Mouse (Mus musculus) adipocyte (in vitro differentiated cells): ENCODE measurements around the gene Slc31a1.
A peak's percentile ranks its signal among the peaks of the same experiment; 100 is the strongest.

ENCODE experiments used
- DNase-seq: peaks from one replicate; pipeline ENCODE4 v3.0.0-alpha.2; 2016; ENCODE audit warnings: low spot score

Slc31a1 gene

GRCm38 (mm10) chr4:62364299-62364698, 3.8 kb downstream of the Slc31a1 start:
- no peak for DNase-seq

- no peak for DNase-seq
Observed at GRCm38 (mm10) chr4:62366291-62366690, 5.8 kb downstream of the Slc31a1 start.

DNA sequence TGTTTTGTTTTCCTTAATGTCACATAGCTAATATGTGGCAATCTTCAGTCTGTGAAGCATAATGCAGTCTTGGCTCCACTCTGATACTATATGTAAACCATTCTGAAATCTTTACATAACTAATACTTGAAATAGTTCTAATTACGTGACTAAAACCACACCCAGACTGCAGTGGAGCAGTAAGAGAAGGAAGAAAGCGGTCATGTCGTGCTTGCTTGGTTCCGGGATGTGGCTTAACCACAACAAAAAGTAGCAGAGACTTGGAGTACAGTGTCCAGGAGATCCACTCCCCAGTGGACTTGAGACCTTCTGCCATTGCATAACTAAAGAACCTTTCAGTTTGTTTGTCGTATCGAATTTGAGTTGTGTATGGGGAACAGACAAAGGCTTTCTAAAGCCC, 7.1 kb downstream of the Slc31a1 start:
- DNase-seq: no peak

- DNase-seq: no peak
Observed at GRCm38 (mm10) chr4:62369091-62369490, 8.6 kb downstream of the Slc31a1 start.

- DNase-seq: no peak
Observed at GRCm38 (mm10) chr4:62372410-62372809, 11.9 kb downstream of the Slc31a1 start.

DNA sequence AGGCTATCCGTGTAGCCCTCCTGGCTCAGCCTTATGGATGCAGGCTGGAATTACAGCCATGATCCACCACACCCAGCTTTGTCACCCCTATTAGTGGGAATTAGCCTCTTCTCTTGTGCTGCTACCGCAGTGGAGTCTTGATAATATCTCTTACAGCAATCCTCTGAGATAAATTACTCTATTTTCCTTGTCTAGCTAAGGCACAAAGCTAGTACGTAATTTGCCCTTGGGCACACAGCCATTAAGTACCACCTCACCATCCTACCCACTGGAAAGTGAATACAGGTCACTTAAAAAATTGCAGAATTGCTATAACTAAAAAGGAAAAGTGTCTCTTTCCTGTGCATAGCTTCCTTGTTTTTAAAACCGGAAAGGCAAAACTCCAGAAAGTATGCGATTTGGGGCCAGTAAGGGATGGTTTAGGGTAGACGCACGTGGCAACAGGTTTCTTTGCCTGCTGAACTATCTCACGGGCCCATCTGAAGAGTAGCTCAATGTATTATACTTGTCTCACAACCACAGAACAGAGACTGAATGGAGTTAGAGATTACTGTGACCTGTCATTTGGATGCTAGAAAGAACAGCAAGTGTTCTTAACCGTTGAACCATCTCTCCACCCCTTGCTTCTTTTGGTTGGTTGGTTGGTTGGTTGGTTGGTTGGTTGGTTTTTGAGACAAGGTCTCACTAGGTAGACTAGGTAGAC, 12.4 kb downstream of the Slc31a1 start:
- no peak for DNase-seq

DNA sequence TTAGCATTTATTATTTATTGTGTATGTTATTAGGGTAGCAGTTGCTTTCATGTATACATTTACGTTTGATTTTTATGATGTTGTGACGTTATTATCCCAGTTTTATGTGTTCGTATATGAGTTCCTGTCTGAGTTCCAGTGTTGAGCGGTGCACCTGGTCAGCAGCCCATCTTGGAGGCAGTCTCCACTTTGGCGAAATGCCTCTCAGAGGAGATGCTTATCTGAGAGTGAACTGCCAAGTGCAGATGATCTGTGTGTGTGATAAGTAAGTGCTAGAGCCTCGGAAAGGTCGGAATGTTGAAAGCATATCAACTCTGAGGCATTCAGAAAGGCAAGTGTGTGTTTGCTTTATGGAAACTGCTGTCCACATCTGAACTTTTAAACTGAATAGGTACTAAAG, 13.1 kb downstream of the Slc31a1 start:
- DNase-seq: no peak

DNA sequence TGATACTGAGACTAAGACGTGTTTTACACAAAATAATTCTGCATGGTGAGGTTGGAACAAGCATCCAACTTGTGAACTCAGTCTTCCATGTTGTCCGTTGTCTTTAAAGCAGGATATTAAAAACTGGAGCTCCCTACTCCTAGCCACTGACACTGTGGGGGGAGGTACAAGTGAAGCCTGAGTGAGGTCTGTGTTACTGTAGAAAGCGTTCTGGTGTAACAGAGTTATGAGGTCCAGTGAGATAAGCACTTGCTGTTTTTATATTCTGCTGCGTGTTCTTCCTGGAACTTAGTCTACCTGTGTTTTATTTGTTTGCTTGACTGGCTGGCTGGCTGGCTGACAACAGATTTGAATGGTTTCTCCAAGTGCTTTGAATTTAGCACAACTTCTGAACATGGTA, 13.8 kb downstream of the Slc31a1 start:
- DNase-seq: no peak

DNA sequence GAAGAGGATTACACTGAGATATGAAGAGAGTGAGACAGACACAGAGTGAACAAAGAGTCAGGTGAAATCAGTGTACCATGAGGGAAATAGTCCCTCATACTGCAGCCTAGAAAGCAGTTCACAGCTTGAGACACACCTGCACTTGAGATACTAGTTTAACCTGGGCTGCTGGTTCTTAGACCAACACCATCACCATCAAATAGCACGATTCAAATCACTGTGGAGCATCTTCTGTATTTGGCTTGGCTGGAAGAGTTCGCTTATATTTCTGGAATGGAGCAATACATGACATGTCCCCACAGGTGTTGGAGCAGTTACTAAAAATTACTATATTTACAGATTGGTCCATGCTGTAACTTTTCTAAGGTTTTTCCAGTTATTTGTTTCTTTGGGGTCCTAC, 15.6 kb downstream of the Slc31a1 start:
- DNase-seq: no peak

DNA sequence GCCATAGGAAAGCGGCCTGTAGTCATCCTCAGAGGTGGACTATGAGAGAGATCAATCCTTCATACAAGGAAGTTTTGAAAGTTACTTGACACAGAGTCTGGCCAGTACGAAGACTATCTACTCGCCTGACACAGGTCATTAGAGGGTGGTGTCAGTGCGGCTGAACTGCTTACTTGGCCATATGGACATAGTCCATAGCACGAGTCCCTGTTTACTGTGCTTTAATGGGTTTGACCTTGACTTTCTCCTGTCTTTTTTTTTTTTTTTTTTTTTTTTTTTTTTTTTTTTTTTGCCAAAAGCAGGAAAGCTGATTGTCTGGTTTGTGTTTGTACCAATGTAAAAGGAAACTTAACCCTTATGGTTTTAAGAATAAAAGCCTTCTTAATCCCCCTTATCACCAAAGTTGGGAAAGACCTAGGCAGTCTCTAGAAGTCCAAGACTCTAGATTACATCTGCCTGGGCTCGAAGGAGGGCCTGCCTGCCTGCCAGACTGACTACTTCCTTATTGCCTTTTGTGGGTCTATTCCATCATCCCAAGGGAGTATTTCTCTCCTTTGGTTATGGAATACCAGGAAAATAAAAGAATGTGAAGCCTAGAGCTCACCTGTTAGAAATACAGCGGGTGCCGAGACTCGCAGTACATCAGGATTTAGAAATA, 19.3 kb downstream of the Slc31a1 start:
- no peak for DNase-seq

DNA sequence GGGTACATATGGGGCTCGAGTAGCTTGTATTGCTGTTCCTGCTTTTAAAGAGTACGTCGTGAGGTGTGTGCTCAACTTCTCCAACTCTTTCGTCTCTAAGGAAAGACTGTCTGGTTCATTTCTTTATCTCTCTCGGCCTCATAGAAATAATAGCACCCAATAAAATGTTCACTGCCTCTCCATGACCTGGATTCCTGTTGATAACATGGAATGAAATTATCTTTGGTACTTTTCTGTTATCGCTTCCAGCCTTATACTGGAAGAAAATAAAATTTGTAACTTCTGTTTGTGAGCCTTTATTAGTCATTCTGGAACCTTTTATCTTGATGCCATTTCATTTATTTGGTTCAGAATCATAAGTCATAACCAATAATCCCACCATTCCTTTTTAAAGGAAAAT, 22.7 kb downstream of the Slc31a1 start:
- DNase-seq: no peak

DNA sequence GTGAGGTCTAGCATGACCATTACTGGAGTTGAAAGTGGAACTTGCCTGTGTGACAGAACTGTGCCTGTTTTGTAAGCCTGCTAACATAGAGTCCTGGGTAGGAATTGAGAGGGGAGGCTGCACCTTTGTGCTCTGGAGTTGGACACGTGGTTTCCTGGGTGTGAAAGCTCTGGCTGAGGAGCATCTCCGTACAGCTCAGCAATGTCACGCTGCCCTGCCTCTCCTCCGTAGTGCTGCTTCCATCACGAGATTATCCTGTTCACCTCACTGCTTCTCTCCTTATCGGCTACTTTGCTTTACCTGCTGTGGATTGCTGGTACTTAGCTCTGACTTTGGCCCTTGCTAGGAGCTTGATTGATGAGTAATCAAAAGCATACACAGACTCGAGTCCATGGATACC, 23.2 kb downstream of the Slc31a1 start:
- no peak for DNase-seq

DNA sequence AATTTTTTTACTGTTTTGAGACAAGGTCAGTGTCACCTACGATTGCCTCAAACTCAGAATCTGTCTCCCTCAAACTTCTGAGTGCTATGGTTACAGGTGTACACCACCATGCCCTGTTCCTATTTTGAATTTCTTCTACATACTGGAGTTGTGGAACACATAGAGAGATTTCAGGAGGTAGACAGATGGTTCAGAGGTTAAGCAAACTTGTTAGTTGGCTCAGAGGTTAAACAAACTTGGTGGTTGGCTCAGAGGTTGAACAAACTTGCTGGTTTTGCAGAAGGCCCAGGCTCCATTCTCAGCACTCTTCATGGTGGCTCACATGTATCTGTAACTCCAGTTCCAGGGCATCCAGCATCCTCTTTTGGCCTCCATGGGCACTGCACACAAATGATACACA, 23.6 kb downstream of the Slc31a1 start:
- no peak for DNase-seq

DNA sequence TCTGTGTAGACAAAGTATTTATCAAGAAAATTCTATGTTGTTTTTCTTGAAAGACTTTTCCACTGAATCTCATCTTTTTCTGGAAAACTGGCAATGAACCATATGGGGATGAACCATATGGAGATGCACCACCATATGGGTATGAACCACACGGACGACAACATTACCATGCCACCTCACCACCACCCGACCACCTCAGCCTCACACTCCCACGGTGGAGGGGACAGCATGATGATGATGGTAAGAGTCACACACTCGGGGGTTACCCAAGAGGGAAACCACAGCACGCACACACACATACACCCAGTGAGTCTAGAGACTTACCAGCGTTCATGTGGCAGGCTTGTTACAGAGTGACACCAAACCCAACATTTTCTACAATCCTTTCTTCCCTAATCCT, 24.9 kb downstream of the Slc31a1 start:
- no peak for DNase-seq

GRCm38 (mm10) chr4:62389592-62390512, 29.3 kb downstream of the Slc31a1 start:
- DNase-seq: peak; percentile 34

DNA sequence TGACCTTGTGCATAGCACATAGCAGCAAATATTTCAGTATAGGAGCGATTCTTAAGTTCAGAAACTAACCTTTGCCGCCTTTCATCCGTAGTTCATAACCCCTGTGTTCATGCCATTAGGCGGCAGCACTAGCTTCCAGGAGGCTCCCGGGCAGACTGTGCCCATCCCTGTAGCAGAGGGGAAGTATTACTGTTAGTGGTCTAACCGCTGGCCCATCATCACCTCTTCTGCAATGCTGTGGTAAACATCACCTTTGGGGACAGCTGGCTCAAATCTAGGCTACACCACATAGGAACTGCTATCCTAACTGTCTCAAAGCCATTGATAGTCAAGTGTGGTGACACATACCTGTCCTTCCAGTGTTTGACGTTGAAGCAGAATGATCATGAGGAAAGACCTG, 31.4 kb downstream of the Slc31a1 start:
- DNase-seq: no peak

GRCm38 (mm10) chr4:62393459-62393858, 32.9 kb downstream of the Slc31a1 start:
- DNase-seq: peak; percentile 35

- peak; percentile 70 for DNase-seq
Observed at GRCm38 (mm10) chr4:62395806-62396205, 35.3 kb downstream of the Slc31a1 start.

DNA sequence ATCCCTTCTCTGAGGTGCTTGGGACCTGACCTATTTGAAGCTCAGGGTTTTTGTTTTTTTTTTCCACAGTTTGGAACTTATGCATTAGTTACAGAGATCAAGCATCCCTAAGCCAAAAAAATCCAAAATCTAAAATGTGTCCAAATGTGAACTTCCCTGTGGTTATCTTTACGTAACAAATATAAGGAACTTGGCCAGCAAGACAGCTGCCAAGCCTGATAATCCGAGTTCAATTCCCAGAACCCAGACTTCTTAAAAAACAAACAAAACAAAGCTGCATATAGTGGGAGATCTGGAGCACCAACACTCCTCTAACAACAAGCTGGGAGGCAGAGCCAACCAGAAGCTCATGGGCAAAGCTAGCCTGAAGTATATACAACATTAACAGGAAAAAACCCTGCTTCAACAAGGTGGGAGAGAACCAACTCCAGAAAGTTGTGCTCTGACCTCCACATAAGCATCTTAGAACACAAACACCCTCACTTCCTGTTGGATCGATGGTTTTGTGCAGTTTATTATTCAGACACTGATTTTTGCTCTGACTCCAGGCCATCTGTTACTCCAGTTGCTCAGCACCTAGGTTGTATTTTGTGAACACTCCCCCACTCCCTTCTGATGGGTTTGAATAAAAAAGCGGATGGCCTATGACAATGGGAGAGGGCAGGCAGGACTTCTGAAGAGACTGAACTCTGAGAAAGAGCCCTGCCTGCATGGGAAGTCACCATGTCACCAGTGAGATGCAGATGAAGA, 37.3 kb downstream of the Slc31a1 start:
- DNase-seq: peak; percentile 43

GRCm38 (mm10) chr4:62398956-62399355, 38.4 kb downstream of the Slc31a1 start:
- peak; percentile 75 for DNase-seq

GRCm38 (mm10) chr4:62406133-62406532, 45.6 kb downstream of the Slc31a1 start:
- DNase-seq: no peak
